Mouse (Mus musculus): ENCODE data around the gene Olah.

- TF ChIP-seq CTCF (IDR thresholded peaks at IDR 0.05; ENCODE audit: low read depth) (0 out of 2 replicates have a peak, but pooled peaks have one; percentile 2), EP300 (IDR thresholded peaks at IDR 0.05; ENCODE audit: low read depth) (no peak)
Observed at GRCm38 (mm10) chr2:3423841-3424578, 27.0 kb upstream of the Olah start, which contains the start of gene Dclre1c.

Data from liver, postnatal 0 days (tissue).